Mouse (Mus musculus) bone marrow, adult 2 months (tissue): Measurements from ENCODE around the gene Slc6a3. TPM values are rescaled to one million over a fixed set of nuclear protein-coding genes. Genes with fewer than 3 reads are reported as not detected.

Source experiments
- H3K27ac ChIP-seq: fragments of 200-500 bp; 2 replicates; pipeline ENCODE4 v1.5.1; 2012; ENCODE audit warnings: low read depth, mild to moderate bottlenecking, control low read depth, inconsistent platforms, low read length; ENCODE audit not compliant: control insufficient read depth, poor library complexity, insufficient read depth
- H3K4me1 ChIP-seq: fragments of 200-500 bp; 2 replicates; pipeline ENCODE4 v1.6.1; 2011; ENCODE audit warnings: low read length; ENCODE audit not compliant: control insufficient read depth, insufficient read depth
- H3K4me3 ChIP-seq: fragments of 200-500 bp; replicated peaks from 2 replicates; pipeline ENCODE3; 2011; ENCODE audit warnings: mild to moderate bottlenecking, low read depth, low read length, control low read depth; ENCODE audit not compliant: control insufficient read depth
- CTCF ChIP-seq: fragments of 200-500 bp; IDR thresholded peaks from 2 replicates; pipeline ENCODE4 v1.5.1; 2011; ENCODE audit warnings: low read length, control low read depth; ENCODE audit not compliant: control insufficient read depth, insufficient read depth
- POLR2A ChIP-seq: fragments of 200-500 bp; IDR thresholded peaks from 2 replicates; pipeline ENCODE4 v1.6.1; 2011; ENCODE audit warnings: low read depth, mild to moderate bottlenecking, control low read depth, low read length, borderline replicate concordance; ENCODE audit not compliant: control insufficient read depth
- WGBS: fragments of 180-500 bp; shearing (Covaris S2); methylation state at CpG from one replicate; pipeline ENCODE4 v1.1.7; 2018; 5-methylcytosine and 5-hydroxymethylcytosine counted together
- polyA plus RNA-seq: library from polyadenylated mRNA; stranded (reverse); fragments of >200 nt; gene quantifications from 2 replicates; pipeline ENCODE4 v1.2.4, GENCODE M21; 2011; ENCODE audit warnings: low replicate concordance; ENCODE audit not compliant: missing spikeins, insufficient read depth, insufficient read length

Gene Slc6a3
- polyA plus RNA-seq, 1 experiment: 2.9 TPM

DNA sequence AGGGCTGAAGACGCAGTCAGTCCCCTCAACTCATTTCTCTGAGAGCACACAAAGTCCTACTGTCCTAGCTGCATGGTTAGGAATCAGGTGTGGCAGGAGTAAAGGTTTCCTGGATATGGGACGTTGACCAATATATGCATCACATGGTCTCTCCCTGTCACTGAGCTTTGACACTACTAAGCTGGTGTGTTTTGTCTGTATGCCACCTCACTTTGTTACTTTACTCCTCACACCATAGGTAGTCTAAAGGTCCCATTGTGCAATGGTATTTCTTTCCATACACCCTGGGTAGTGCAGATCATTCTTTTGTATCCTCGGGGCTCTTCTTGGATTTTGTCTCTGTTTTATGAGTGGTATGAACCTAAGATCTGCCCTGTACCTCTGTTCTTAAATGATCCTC lies 2.8 kb upstream of the Slc6a3 start:
- Histone ChIP-seq H3K4me3 (no peak overlapping the region), H3K4me1 (no peaks in the 10 kb centered on the region), H3K27ac (no peak overlapping the region)
- WGBS: 75% methylated on average over 3 of the region's 3 CpGs
- TF ChIP-seq CTCF (no peak), POLR2A (no peak)

GRCm38 (mm10) chr13:73535287-73535686 lies 1.3 kb upstream of the Slc6a3 start:
- Histone ChIP-seq H3K4me1 (no peaks in the 10 kb centered on the region), H3K27ac (no peak overlapping the region), H3K4me3 (no peak overlapping the region)
- TF ChIP-seq CTCF: no peak
- TF ChIP-seq POLR2A: no peak
- WGBS: 32% methylated on average over 3 of the region's 3 CpGs

DNA sequence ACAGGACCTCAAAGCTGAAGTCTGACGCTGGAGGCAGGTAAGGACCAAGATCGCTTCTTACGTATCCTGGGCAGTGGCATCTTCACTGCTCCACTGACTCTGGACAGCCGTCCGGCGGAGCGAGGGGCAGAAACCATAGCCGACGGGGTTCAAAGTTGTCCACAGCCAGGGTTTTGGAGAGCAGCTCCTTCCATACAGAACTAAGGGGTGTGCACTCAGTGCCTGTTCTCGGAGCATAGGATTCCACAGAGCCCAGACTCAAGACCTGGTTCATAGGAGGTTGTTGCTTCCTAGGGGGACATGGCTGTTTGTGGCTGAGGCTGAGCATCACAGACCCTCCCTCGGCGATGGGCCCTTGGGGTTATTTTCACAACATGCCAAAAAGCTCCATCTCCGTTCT lies 277 bp downstream of the Slc6a3 start:
- Histone ChIP-seq H3K4me3 (peak overlapping the region; percentile 5), H3K4me1 (no peaks in the 10 kb centered on the region), H3K27ac (no peak overlapping the region)
- TF ChIP-seq CTCF: no peak
- no peak for TF ChIP-seq POLR2A
- WGBS: 23% methylated on average over 13 of the region's 13 CpGs

DNA sequence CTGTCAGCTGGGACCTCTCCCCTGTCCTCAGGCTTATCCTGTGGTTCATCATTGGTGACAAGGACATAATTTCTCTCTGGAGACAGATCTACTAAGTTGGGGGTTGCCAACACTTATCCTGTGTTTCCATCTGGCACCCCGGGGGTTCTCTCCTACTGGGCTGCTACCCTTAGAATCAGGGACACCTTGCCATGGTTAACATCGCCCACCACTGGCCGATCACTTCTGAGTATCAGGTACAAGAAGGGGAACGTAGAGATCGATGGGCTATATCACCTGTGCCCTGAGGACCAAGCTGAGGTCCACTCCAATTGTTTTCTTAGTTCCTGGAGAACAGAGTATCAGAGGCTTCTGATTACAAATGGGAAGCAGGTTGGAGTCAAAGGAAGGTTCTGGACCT lies 27.7 kb downstream of the Slc6a3 start:
- H3K27ac ChIP-seq: no peak overlapping the region
- H3K4me1 ChIP-seq: no peaks in the 10 kb centered on the region
- WGBS: 75% methylated on average over 5 of the region's 5 CpGs
- H3K4me3 ChIP-seq: no peak overlapping the region
- no peak for TF ChIP-seq POLR2A
- TF ChIP-seq CTCF: no peak

- H3K27ac ChIP-seq: no peak overlapping the region
- H3K4me1 ChIP-seq: no peaks in the 10 kb centered on the region
- no peak for TF ChIP-seq CTCF
- no peak for TF ChIP-seq POLR2A
- no peak overlapping the region for H3K4me3 ChIP-seq
Measured at GRCm38 (mm10) chr13:73575051-73575450, 38.5 kb downstream of the Slc6a3 start.

GRCm38 (mm10) chr13:73577277-73577676 lies 40.7 kb downstream of the Slc6a3 start:
- 67% methylated on average over 2 of the region's 2 CpGs for WGBS

DNA sequence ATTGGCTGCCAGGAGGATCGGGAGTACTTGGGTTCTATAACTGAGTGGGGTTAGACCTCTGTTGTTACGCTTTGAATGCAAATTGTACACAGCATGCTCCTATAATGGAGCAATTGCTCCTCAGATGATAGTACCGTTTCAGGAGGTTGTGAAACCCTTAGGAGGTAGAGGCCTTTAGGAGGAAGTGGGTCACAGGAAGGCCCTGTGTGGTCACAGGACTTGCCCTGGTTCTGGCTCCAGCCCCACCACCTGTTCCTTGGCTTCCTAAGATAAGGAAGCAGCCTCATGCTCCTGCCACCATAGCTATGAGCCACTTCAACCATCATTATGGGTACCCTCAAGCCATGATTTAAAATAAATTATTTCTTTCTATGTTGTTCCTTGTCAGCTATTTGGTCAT lies 54.9 kb downstream of the Slc6a3 start:
- Histone ChIP-seq H3K4me1 (peaks cover 1% of the 10 kb centered on the region; the same call in 1 of the 2 replicates), H3K27ac (no peak overlapping the region), H3K4me3 (no peak overlapping the region)
- no peak for TF ChIP-seq POLR2A
- TF ChIP-seq CTCF: no peak
- WGBS: 33% methylated on average over 3 of the region's 3 CpGs

More at GRCm38 (mm10) chr13:73577277-73577676, 40.7 kb downstream of the Slc6a3 start:
- no peak overlapping the region for H3K27ac ChIP-seq
- no peak for TF ChIP-seq CTCF
- no peak for TF ChIP-seq POLR2A
- H3K4me3 ChIP-seq: no peak overlapping the region
- no peaks in the 10 kb centered on the region for H3K4me1 ChIP-seq

DNA sequence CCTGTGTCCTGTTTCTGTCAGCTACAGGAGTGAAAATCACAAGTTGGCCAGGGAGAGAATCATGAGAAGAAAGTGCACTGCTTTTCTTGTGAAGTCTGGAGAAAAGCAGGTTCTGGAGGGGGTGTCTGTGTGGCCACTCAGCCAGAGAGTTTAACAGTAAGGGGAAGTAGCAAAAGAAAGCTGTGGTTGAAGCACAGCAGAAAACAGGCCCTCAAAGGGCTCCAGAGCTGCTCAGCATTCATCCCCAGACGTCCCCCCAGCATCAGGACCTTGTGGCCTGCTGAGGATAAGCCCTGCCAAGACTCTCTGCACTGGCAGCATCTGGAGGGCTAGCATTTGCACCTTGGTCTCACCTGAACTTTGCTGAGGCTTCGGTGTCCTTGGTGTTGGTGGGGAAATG lies 56.0 kb downstream of the Slc6a3 start:
- H3K4me3 ChIP-seq: no peak overlapping the region
- TF ChIP-seq POLR2A: no peak
- TF ChIP-seq CTCF: no peak
- H3K27ac ChIP-seq: no peak overlapping the region
- H3K4me1 ChIP-seq: peaks cover 1% of the 10 kb centered on the region; the same call in 1 of the 2 replicates
- 31% methylated on average over 2 of the region's 2 CpGs for WGBS

- 18% methylated on average over 4 of the region's 4 CpGs for WGBS
- Histone ChIP-seq H3K4me1 (peaks cover 1% of the 10 kb centered on the region; the same call in 1 of the 2 replicates), H3K27ac (no peak overlapping the region), H3K4me3 (no peak overlapping the region)
- TF ChIP-seq CTCF (no peak), POLR2A (no peak)
Measured at GRCm38 (mm10) chr13:73596276-73596675, 59.7 kb downstream of the Slc6a3 start.
